Mouse (Mus musculus) layer of hippocampus, adult 2 months (tissue): ENCODE data around the gene Xpr1. TPM values are rescaled to one million over a fixed set of nuclear protein-coding genes. Genes with fewer than 3 reads are reported as not detected.

ENCODE experiments used
- DNase-seq, 2 experiments: peaks; one replicate each; pipeline ENCODE4 v3.0.0; 2022; ENCODE audit warnings: low spot score in 2 of 2
- H3K27ac ChIP-seq: fragments of 200-600 bp; 2 replicates; pipeline ENCODE4 v1.8.1; 2022
- H3K4me3 ChIP-seq: fragments of 200-600 bp; 2 replicates; pipeline ENCODE4 v1.8.1; 2022; ENCODE audit warnings: mild to moderate bottlenecking
- CTCF ChIP-seq: fragments of 200-600 bp; conservative IDR thresholded peaks from 2 replicates; pipeline ENCODE4 v1.8.1; 2022; ENCODE audit warnings: antibody characterized with exemption, mild to moderate bottlenecking, moderate library complexity
- total RNA-seq, 2 experiments: library from RNA; stranded (reverse); gene quantifications; 2 replicates each; pipeline ENCODE4 v1.2.3; 2021

Gene Xpr1
- total RNA-seq, 2 experiments from 2014 or later, result 91.0 to 94.0 TPM

- Histone ChIP-seq H3K27ac (no peak overlapping the region), H3K4me3 (no peak overlapping the region)
- no peak for TF ChIP-seq CTCF
- no peak for DNase-seq
Observed at GRCm38 (mm10) chr1:155392825-155393224, 24.4 kb downstream of the Xpr1 start.

GRCm38 (mm10) chr1:155391537-155391936 is 25.7 kb downstream of the Xpr1 start:
- no peak for DNase-seq
- Histone ChIP-seq H3K4me3 (no peak overlapping the region), H3K27ac (peak overlapping the region; percentile 10; the same call in 1 of the 2 replicates)
- no peak for TF ChIP-seq CTCF

DNA sequence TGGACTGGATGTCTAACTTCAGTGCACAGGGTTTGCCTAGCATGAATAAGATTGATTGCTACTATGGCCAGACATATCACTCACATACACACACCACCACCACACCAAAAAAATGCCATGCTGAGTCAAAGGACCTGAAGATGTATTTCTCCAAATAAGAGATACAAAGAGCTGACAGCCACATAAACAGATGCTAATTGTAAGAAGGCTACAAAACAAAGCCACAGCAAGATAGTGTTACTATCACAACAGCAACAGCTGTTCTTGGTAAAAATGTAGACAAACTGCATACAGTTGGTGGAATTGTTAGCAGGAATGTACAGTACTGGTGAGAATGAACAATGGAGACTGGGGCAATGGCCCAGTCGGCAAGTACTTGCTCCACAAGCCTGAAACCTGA is 28.8 kb downstream of the Xpr1 start:
- TF ChIP-seq CTCF, result no peak
- Histone ChIP-seq H3K4me3 (no peak overlapping the region), H3K27ac (no peak overlapping the region)
- DNase-seq, result no peak

GRCm38 (mm10) chr1:155386551-155386950 is 30.7 kb downstream of the Xpr1 start:
- H3K27ac ChIP-seq, result no peak overlapping the region
- no peak for DNase-seq
- TF ChIP-seq CTCF, result no peak
- H3K4me3 ChIP-seq, result no peak overlapping the region

DNA sequence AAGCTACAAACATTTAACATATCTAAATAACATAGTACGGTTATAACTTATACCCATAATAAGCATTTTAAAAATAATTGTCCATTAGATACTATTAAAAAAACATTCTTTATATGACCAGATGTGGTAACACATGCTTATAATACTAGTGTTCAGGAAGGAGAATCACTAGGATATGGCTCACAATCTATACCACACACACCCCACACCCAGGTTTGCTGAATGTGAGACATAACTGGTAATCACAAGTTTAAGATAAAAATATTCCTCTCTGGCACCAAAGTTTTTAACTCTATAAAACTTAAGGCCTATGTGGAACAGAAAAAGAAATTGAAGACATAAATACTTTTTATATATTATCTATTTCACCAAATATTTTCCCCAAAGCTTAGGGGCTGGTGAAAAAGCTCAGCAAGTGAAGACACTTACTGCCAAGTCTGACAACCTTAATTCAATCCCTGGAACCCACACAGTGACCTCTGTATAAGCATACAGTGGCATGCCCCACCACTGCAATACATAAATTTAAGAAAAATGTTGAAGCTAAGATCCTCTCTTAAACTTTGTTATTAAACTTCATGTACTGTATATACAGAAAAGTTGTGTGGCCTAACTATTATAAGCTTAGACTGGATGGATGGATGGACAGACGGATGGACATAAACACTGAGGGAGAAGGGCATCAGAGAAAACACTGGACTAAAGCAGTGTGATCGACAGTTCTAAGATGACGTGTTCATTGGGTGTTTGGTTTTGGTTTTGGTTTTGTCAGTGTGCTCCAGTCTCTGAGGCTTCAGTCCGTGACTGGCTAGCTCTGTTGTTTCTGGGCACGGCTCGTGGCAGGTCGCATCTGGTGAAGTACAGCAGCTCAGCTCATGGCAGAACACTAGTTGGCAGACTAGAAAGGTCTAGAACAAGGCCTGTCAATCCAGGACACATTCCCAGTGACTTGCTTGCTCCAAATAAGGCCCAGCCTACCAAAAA is 33.6 kb downstream of the Xpr1 start:
- DNase-seq, result no peak
- H3K27ac ChIP-seq, result no peak overlapping the region
- no peak overlapping the region for H3K4me3 ChIP-seq
- TF ChIP-seq CTCF, result no peak

- H3K27ac ChIP-seq, result no peak overlapping the region
- no peak for DNase-seq
- no peak overlapping the region for H3K4me3 ChIP-seq
- no peak for TF ChIP-seq CTCF
Observed at GRCm38 (mm10) chr1:155381931-155382330, 35.3 kb downstream of the Xpr1 start.

GRCm38 (mm10) chr1:155379289-155379688 is 37.9 kb downstream of the Xpr1 start:
- peak; percentile 30 for TF ChIP-seq CTCF
- Histone ChIP-seq H3K4me3 (no peak overlapping the region), H3K27ac (no peak overlapping the region)
- DNase-seq, result no peak

- H3K27ac ChIP-seq, result peak overlapping the region; percentile 46; the same call in 1 of the 2 replicates
- no peak overlapping the region for H3K4me3 ChIP-seq
- DNase-seq, result no peak
- no peak for TF ChIP-seq CTCF
Observed at GRCm38 (mm10) chr1:155372821-155373220, 44.4 kb downstream of the Xpr1 start.

DNA sequence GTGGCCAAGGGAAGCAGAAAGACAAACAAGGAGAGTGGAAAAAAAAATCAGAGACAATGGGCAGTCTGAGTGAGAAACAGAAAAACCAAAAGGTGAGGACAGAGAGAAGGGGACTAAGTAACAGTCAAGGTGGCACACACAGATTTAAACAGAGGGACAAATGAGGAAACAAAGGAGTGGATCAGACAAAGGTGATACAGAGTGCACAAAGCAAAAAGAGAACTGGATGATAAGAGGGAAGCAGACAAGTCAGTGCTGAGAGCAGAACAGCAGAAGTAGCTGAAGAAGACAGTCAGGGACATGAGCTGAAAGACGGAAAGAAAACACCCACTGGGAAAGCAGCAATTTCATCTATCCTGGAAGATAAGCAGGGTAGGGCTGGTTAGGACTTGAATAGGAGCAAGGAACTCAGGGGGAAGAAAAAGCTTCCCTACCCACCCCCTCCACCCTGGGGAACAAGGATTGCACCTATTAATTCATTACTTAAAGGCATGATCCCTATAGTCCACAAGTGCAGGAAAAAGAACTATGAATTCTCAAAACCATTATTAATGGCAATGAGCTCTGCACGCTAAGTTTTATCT is 47.0 kb downstream of the Xpr1 start:
- Histone ChIP-seq H3K27ac (no peak overlapping the region), H3K4me3 (no peak overlapping the region)
- TF ChIP-seq CTCF, result no peak
- DNase-seq, result no peak

DNA sequence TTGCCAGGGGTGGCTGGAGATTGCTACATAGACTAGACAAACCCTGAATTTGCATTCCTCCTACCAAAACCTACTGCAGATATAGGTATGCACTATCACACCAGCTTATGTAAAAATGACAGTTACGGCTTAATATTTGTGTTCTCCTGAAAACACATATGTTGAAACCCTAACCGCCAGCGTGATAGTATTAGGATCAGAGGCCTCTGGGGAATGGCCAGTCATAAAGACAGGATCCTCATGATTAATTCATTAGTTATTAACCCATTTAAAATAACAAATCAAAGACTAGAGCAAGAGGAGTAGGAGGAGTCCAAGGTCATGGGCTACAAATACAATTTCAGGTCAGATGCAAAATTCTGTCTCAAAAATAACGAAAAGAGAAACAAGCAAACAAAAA is 50.8 kb downstream of the Xpr1 start:
- no peak overlapping the region for H3K27ac ChIP-seq
- no peak overlapping the region for H3K4me3 ChIP-seq
- no peak for TF ChIP-seq CTCF
- DNase-seq, result no peak

DNA sequence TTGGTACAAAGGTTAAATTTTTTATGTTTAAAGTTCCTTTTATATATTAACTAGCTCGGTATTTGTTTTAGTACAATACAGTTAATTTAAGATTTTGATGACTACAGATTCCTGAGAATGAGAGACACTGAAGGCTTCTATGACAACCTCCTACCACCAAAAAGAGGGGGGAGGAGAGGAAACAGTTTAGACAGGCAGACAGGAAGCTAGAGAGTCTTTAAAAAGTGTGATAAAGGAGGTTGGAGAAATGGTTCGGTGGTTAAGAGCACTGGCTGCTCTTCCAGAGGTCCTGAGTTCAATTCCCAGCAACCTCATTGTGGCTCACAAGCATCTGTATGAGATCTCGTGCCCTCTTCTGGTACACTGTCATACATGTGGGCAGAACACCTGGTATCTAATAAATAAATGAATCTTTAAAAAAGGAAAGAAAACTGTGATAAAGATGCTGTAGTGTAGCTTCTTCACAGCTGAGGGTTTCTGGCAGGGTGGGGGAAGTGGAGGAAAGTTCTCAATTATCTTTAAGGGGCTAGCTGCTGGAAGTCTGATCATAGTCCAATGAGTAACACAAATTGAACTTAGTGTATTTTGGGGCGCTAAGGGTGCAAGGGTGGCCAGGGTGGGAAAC is 55.6 kb downstream of the Xpr1 start:
- Histone ChIP-seq H3K4me3 (no peak overlapping the region), H3K27ac (no peak overlapping the region)
- no peak for TF ChIP-seq CTCF
- DNase-seq, result no peak

DNA sequence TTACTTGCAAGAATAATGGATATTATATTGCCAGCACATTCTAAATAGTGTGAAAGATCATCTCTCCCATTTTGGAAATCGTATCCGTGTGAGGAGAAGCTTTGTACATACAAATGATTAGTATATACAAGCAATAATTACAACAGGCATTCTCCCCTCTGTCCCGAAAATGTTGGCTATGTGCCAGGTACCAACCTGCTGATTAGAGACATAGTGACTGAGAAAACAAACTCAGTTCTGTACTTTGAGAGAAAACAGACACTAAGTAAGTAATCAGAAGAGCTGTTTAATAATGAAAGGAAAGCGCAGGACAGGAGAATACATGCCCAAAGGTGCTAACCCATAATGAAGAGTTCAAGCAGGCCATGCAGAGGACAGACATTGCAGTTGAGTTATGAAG is 64.1 kb downstream of the Xpr1 start:
- Histone ChIP-seq H3K4me3 (no peak overlapping the region), H3K27ac (no peak overlapping the region)
- no peak for DNase-seq
- TF ChIP-seq CTCF, result no peak

DNA sequence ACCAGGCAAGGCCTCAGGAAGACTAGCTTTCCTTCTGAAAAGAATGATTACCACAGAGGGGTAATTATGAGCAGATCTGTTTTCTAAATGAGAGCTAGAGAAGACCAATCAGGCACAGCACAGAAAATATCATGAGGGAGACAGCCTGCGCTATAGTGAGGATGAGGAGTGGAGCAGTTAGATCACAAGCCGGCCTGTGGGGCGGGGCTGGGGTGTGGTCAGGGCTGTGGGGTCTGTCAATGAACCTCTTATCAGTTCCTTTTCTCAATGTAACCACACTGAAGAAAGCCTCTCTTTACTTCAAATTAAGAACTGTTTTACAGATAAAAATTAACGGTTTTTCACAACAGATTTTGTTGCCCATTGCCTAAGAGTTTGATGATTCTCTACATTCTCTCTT is 65.7 kb downstream of the Xpr1 start:
- H3K4me3 ChIP-seq, result no peak overlapping the region
- no peak for DNase-seq
- no peak overlapping the region for H3K27ac ChIP-seq
- TF ChIP-seq CTCF, result no peak
